Mouse (Mus musculus): ENCODE measurements at regions not wholly inside any gene's neighbourhood (a gene's known extent, or its start where the extent isn't known, plus 50 kb on each side); places are given as distances from the start of the nearest gene placed in this dataset.

- WGBS, result 83% methylated on average over 15 of the region's 15 CpGs
- H3K4me1 ChIP-seq (ENCODE audit: control insufficient read depth, insufficient read depth, low read length), result no peaks in the 10 kb centered on the region
- TF ChIP-seq CTCF (IDR thresholded peaks at IDR 0.05; ENCODE audit: control insufficient read depth, insufficient read depth, low read length), result no peak
- no peak for TF ChIP-seq POLR2A (IDR thresholded peaks at IDR 0.05; ENCODE audit: borderline replicate concordance, control insufficient read depth, low read depth, low read length)
Measured at GRCm38 (mm10) chr13:44362293-44363005, 366.8 kb upstream of the Jarid2 start.

GRCm38 (mm10) chr13:44363016-44363415, 366.3 kb upstream of the Jarid2 start:
- Histone ChIP-seq H3K27ac (ENCODE audit: control insufficient read depth, insufficient read depth, low read depth, low read length, poor library complexity) (no peak overlapping the region), H3K4me3 (replicated peaks; ENCODE audit: control insufficient read depth, low read depth, low read length) (no peak overlapping the region), H3K4me1 (ENCODE audit: control insufficient read depth, insufficient read depth, low read length) (no peaks in the 10 kb centered on the region)
- 71% methylated on average over 2 of the region's 2 CpGs for WGBS
- TF ChIP-seq POLR2A (IDR thresholded peaks at IDR 0.05; ENCODE audit: borderline replicate concordance, control insufficient read depth, low read depth, low read length), result no peak
- no peak for TF ChIP-seq CTCF (IDR thresholded peaks at IDR 0.05; ENCODE audit: control insufficient read depth, insufficient read depth, low read length)

More at GRCm38 (mm10) chr13:44362293-44363005, 366.8 kb upstream of the Jarid2 start:
- no peak overlapping the region for H3K4me3 ChIP-seq (replicated peaks; ENCODE audit: control insufficient read depth, low read depth, low read length)
- H3K27ac ChIP-seq (ENCODE audit: control insufficient read depth, insufficient read depth, low read depth, low read length, poor library complexity), result no peak overlapping the region

- H3K4me3 ChIP-seq (replicated peaks; ENCODE audit: control insufficient read depth, low read depth, low read length), result no peak overlapping the region
- 73% methylated on average over 7 of the region's 7 CpGs for WGBS
- no peaks in the 10 kb centered on the region for H3K4me1 ChIP-seq (ENCODE audit: control insufficient read depth, insufficient read depth, low read length)
- no peak overlapping the region for H3K27ac ChIP-seq (ENCODE audit: control insufficient read depth, insufficient read depth, low read depth, low read length, poor library complexity)
- no peak for TF ChIP-seq POLR2A (IDR thresholded peaks at IDR 0.05; ENCODE audit: borderline replicate concordance, control insufficient read depth, low read depth, low read length)
- no peak for TF ChIP-seq CTCF (IDR thresholded peaks at IDR 0.05; ENCODE audit: control insufficient read depth, insufficient read depth, low read length)
Measured at GRCm38 (mm10) chr13:44369301-44369700, 360.0 kb upstream of the Jarid2 start.

- Histone ChIP-seq H3K4me1 (ENCODE audit: control insufficient read depth, insufficient read depth, low read length) (no peaks in the 10 kb centered on the region; the same call in 1 of the 2 replicates), H3K4me3 (replicated peaks; ENCODE audit: control insufficient read depth, low read depth, low read length) (no peak overlapping the region), H3K27ac (ENCODE audit: control insufficient read depth, insufficient read depth, low read depth, low read length, poor library complexity) (no peak overlapping the region)
- no peak for TF ChIP-seq CTCF (IDR thresholded peaks at IDR 0.05; ENCODE audit: control insufficient read depth, insufficient read depth, low read length)
- no peak for TF ChIP-seq POLR2A (IDR thresholded peaks at IDR 0.05; ENCODE audit: borderline replicate concordance, control insufficient read depth, low read depth, low read length)
- WGBS, result 28% methylated on average over 6 of the region's 6 CpGs
Measured at GRCm38 (mm10) chr13:44372361-44372877, 356.9 kb upstream of the Jarid2 start.

- WGBS, result 40% methylated on average over 13 of the region's 13 CpGs
- H3K4me3 ChIP-seq (replicated peaks; ENCODE audit: control insufficient read depth, low read depth, low read length), result no peak overlapping the region
- no peak for TF ChIP-seq POLR2A (IDR thresholded peaks at IDR 0.05; ENCODE audit: borderline replicate concordance, control insufficient read depth, low read depth, low read length)
- no peak for TF ChIP-seq CTCF (IDR thresholded peaks at IDR 0.05; ENCODE audit: control insufficient read depth, insufficient read depth, low read length)
- H3K27ac ChIP-seq (ENCODE audit: control insufficient read depth, insufficient read depth, low read depth, low read length, poor library complexity), result no peak overlapping the region
- no peaks in the 10 kb centered on the region; the same call in 1 of the 2 replicates for H3K4me1 ChIP-seq (ENCODE audit: control insufficient read depth, insufficient read depth, low read length)
Measured at GRCm38 (mm10) chr13:44375476-44376159, 353.7 kb upstream of the Jarid2 start.

GRCm38 (mm10) chr13:44376160-44376488, 353.1 kb upstream of the Jarid2 start:
- H3K4me3 ChIP-seq (replicated peaks; ENCODE audit: control insufficient read depth, low read depth, low read length), result no peak overlapping the region
- no peak for TF ChIP-seq CTCF (IDR thresholded peaks at IDR 0.05; ENCODE audit: control insufficient read depth, insufficient read depth, low read length)
- no peak for TF ChIP-seq POLR2A (IDR thresholded peaks at IDR 0.05; ENCODE audit: borderline replicate concordance, control insufficient read depth, low read depth, low read length)
- WGBS, result 50% methylated on average over 3 of the region's 3 CpGs
- no peak overlapping the region for H3K27ac ChIP-seq (ENCODE audit: control insufficient read depth, insufficient read depth, low read depth, low read length, poor library complexity)
- H3K4me1 ChIP-seq (ENCODE audit: control insufficient read depth, insufficient read depth, low read length), result no peaks in the 10 kb centered on the region; the same call in 1 of the 2 replicates

- H3K27ac ChIP-seq (ENCODE audit: control insufficient read depth, insufficient read depth, low read depth, low read length, poor library complexity), result no peak overlapping the region
- no peaks in the 10 kb centered on the region for H3K4me1 ChIP-seq (ENCODE audit: control insufficient read depth, insufficient read depth, low read length)
- TF ChIP-seq CTCF (IDR thresholded peaks at IDR 0.05; ENCODE audit: control insufficient read depth, insufficient read depth, low read length) (no peak), POLR2A (IDR thresholded peaks at IDR 0.05; ENCODE audit: borderline replicate concordance, control insufficient read depth, low read depth, low read length) (no peak)
- H3K4me3 ChIP-seq (replicated peaks; ENCODE audit: control insufficient read depth, low read depth, low read length), result no peak overlapping the region
- 79% methylated on average over 7 of the region's 7 CpGs for WGBS
Measured at GRCm38 (mm10) chr13:44381721-44382450, 347.4 kb upstream of the Jarid2 start.

- WGBS, result 86% methylated on average over 11 of the region's 11 CpGs
- Histone ChIP-seq H3K27ac (ENCODE audit: control insufficient read depth, insufficient read depth, low read depth, low read length, poor library complexity) (no peak overlapping the region), H3K4me1 (ENCODE audit: control insufficient read depth, insufficient read depth, low read length) (no peaks in the 10 kb centered on the region), H3K4me3 (replicated peaks; ENCODE audit: control insufficient read depth, low read depth, low read length) (no peak overlapping the region)
- no peak for TF ChIP-seq CTCF (IDR thresholded peaks at IDR 0.05; ENCODE audit: control insufficient read depth, insufficient read depth, low read length)
- no peak for TF ChIP-seq POLR2A (IDR thresholded peaks at IDR 0.05; ENCODE audit: borderline replicate concordance, control insufficient read depth, low read depth, low read length)
Measured at GRCm38 (mm10) chr13:44383322-44383721, 346.0 kb upstream of the Jarid2 start.

All from bone marrow, adult 2 months (tissue).